Mouse (Mus musculus): Measurements from ENCODE around the gene Gpn1.
A peak's percentile ranks its signal among the peaks of the same experiment; 100 is the strongest.
"Not testable (repeated sequence)": the region's sequence is repeated elsewhere in the genome, so short reads cannot be mapped to it uniquely, and the experiment has no call there.

Gene Gpn1

GRCm38 (mm10) chr5:31494513-31495297 lies at the start of gene Gpn1:
Gene Gpn1, plus strand, starts transcription at chr5:31494741.
- peak; percentile 91 to 93 for DNase-seq

GRCm38 (mm10) chr5:31451336-31451735 lies 43.2 kb upstream of the Gpn1 start:
- no peak for DNase-seq

- DNase-seq, result peak; percentile 93 to 97
Observed at GRCm38 (mm10) chr5:31451878-31452561, 42.5 kb upstream of the Gpn1 start, which contains the start of gene Zfp512. Gene Zfp512, plus strand, starts transcription at chr5:31452431.

- no peak for DNase-seq
Observed at GRCm38 (mm10) chr5:31452562-31452878, 42.0 kb upstream of the Gpn1 start.

GRCm38 (mm10) chr5:31452886-31453410 lies 41.6 kb upstream of the Gpn1 start:
- no peak for DNase-seq

- DNase-seq, result no peak
Observed at GRCm38 (mm10) chr5:31467798-31468197, 26.7 kb upstream of the Gpn1 start.

- no peak for DNase-seq
Observed at GRCm38 (mm10) chr5:31469711-31470110, 24.8 kb upstream of the Gpn1 start.

GRCm38 (mm10) chr5:31470334-31470733 lies 24.2 kb upstream of the Gpn1 start:
- peak in 1 of 2 experiments; percentile 68 for DNase-seq

GRCm38 (mm10) chr5:31480536-31480935 lies 14.0 kb upstream of the Gpn1 start:
- DNase-seq, result no peak

- no peak for DNase-seq
Observed at GRCm38 (mm10) chr5:31485440-31485839, 9.1 kb upstream of the Gpn1 start, which contains the start of gene 4930548H24Rik. Gene 4930548H24Rik, plus strand, starts transcription at chr5:31485740.

- no peak for DNase-seq
Observed at GRCm38 (mm10) chr5:31487889-31488288, 6.7 kb upstream of the Gpn1 start.

GRCm38 (mm10) chr5:31489116-31489769 lies 5.3 kb upstream of the Gpn1 start:
- no peak for DNase-seq

GRCm38 (mm10) chr5:31492031-31492430 lies 2.5 kb upstream of the Gpn1 start:
- no peak for DNase-seq

GRCm38 (mm10) chr5:31504843-31505242 lies 10.3 kb downstream of the Gpn1 start:
- no peak for DNase-seq

GRCm38 (mm10) chr5:31512481-31512880 lies 17.9 kb downstream of the Gpn1 start:
- no peak for DNase-seq

- DNase-seq, result no peak
Observed at GRCm38 (mm10) chr5:31520556-31520955, 26.0 kb downstream of the Gpn1 start.

- peak; percentile 80 to 82 for DNase-seq
Observed at GRCm38 (mm10) chr5:31526354-31527116, 32.0 kb downstream of the Gpn1 start, which contains the start of gene Slc4a1ap. Gene Slc4a1ap, plus strand, starts transcription at chr5:31526995.

GRCm38 (mm10) chr5:31527117-31527680 lies 32.7 kb downstream of the Gpn1 start:
- no peak for DNase-seq

GRCm38 (mm10) chr5:31527707-31528106 lies 33.2 kb downstream of the Gpn1 start, which contains the start of gene Supt7l:
Gene Supt7l, minus strand, starts transcription at chr5:31527807.
- DNase-seq, result not testable (repeated sequence)

GRCm38 (mm10) chr5:31528560-31528959 lies 34.0 kb downstream of the Gpn1 start:
- DNase-seq, result no peak

- no peak for DNase-seq
Observed at GRCm38 (mm10) chr5:31535228-31535627, 40.7 kb downstream of the Gpn1 start.

GRCm38 (mm10) chr5:31559401-31559800 lies 64.9 kb downstream of the Gpn1 start:
- no peak for DNase-seq

Data from kidney, adult 8-10 months (tissue).